Mouse (Mus musculus): ENCODE measurements at regions not wholly inside any gene's neighbourhood (a gene's known extent, or its start where the extent isn't known, plus 50 kb on each side); places are given as distances from the start of the nearest gene placed in this dataset.

DNA sequence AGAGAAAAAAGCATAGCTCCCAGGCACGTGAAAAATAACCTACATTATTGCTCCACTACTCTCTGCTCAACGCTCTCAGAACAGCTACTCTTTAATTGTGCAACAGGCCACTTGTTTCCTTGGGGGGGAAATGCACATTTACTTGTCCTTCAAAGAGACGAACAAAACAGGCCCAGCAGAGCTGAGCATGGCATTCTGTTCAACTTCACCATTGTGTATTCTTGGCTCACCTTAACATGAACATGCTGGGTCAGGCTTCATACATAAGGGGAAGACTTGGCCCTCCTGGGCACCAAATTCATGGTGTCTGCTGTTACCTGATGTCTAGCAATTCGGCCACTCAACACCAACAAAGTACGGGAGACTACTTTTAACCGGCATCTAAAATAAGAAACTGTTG, 618.3 kb downstream of the Ipo11 start:
- TF ChIP-seq CTCF (IDR thresholded peaks at IDR 0.05; ENCODE audit: borderline replicate concordance, extremely low read depth, insufficient read depth, insufficient read length) (no peak), POLR2A (IDR thresholded peaks at IDR 0.05; ENCODE audit: borderline replicate concordance, extremely low read depth, insufficient read depth, insufficient read length, poor library complexity, severe bottlenecking) (no peak)

Measured in brain, embryonic 14.5 days (tissue).